Mouse (Mus musculus) ES-E14 (cell line): ENCODE measurements around the gene Rsbn1.

ENCODE experiments used
- HCFC1 ChIP-seq: IDR thresholded peaks from 2 replicates; pipeline ENCODE4 v1.6.1; 2012; ENCODE audit warnings: low read length, inconsistent platforms, borderline replicate concordance; ENCODE audit not compliant: insufficient read depth
- ZC3H11A ChIP-seq: IDR thresholded peaks from 2 replicates; pipeline ENCODE4 v1.6.1; 2012; ENCODE audit warnings: low read depth, mild to moderate bottlenecking, inconsistent platforms, low read length, borderline replicate concordance
- ZNF384 ChIP-seq: IDR thresholded peaks from 2 replicates; pipeline ENCODE4 v1.6.1; 2012; ENCODE audit warnings: low read depth, low read length, inconsistent platforms

DNA sequence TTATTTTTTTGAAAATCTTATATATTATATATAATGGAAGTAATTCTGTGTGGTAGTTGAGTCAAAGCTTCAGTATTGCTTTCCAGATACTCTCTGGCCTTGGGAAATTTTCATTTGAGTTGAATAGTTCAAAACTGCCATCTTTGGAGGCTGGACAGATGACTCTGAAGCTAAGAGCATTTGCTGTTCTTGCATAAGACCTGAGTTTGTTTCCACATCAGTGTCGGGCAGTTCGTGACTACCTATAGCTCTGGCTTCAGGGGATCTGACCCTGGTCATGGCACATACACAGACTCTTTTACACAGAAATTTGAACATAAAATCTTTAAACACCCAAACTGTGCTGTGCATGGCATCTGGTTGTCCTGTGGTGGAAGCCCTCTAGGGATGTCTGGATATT, 71.3 kb downstream of the Rsbn1 start:
- TF ChIP-seq HCFC1, result no peak
- TF ChIP-seq ZNF384, result no peak
- no peak for TF ChIP-seq ZC3H11A
